Mouse (Mus musculus): ENCODE measurements at regions not wholly inside any gene's neighbourhood (a gene's known extent, or its start where the extent isn't known, plus 50 kb on each side); places are given as distances from the start of the nearest gene placed in this dataset.

- no peak for TF ChIP-seq POLR2A (IDR thresholded peaks at IDR 0.05; ENCODE audit: control insufficient read depth, low read depth, low read length)
- TF ChIP-seq CTCF (IDR thresholded peaks at IDR 0.05; ENCODE audit: control insufficient read depth, insufficient read depth, insufficient replicate concordance, low read depth, low read length): no peak
These were observed 593.2 kb downstream of the Tbc1d22a start for GRCm38 (mm10) chr15:86807296-86808080.

All from testis, adult 2 months (tissue).